Mouse (Mus musculus) cortical plate, adult 2 months (tissue): ENCODE results near the gene Emilin1.

Source experiments
- CTCF ChIP-seq: fragments of 200-500 bp; IDR thresholded peaks from 2 replicates; pipeline ENCODE4 v1.5.1; 2011; ENCODE audit warnings: mild to moderate bottlenecking, control low read depth, low read length; ENCODE audit not compliant: insufficient read depth; ENCODE audit errors: extremely low read depth
- POLR2A ChIP-seq: fragments of 200-500 bp; IDR thresholded peaks from 2 replicates; pipeline ENCODE4 v1.6.1; 2011; ENCODE audit warnings: mild to moderate bottlenecking, low read length, control low read depth; ENCODE audit not compliant: insufficient read depth; ENCODE audit errors: extremely low read depth

DNA sequence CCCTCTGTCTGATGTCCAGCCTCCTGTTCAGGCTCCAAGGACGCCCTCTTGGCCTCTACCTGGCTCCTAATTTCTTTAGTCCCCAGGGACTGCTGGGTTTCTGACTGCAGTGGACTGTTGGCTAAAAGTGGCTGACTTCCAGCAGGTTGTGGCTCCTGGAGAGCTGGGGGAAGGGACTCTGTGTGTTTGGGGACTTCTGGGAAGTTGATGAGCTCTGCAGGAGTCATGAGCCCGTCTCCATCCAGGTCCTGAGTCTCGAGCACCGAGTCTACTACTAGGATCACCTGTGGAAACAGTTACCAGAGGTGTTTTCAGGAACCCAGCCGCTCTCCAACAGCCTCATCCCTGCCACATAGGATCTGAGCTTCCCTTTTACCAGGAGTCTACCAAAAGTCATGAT lies 20.5 kb downstream of the Emilin1 start:
- TF ChIP-seq CTCF (no peak), POLR2A (no peak)
